Mouse (Mus musculus): ENCODE measurements around the gene Spef2.
"Not testable (repeated sequence)": the region's sequence is repeated elsewhere in the genome, so short reads cannot be mapped to it uniquely, and the experiment has no call there.

Spef2 gene

DNA sequence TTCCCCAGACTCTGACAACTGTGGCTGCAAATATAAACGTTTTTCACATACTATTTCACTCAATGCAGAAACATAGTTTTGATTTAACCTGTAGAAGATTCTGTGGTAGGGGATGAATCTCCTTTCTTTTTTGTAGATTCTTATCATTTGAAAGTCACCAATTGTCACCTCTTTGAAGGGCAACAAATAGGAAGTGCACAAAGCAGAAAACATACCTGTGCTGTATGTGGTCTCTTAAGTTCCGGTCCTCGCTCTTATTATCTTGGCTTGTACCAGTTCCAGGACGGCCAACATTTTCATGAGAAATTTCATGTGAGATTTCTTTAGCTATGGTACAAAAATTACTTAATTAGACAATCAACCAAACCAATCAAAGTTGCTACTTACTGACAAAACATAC lies 80.1 kb downstream of the Spef2 start:
- no peak for DNase-seq (ENCODE audit: low spot score)

DNA sequence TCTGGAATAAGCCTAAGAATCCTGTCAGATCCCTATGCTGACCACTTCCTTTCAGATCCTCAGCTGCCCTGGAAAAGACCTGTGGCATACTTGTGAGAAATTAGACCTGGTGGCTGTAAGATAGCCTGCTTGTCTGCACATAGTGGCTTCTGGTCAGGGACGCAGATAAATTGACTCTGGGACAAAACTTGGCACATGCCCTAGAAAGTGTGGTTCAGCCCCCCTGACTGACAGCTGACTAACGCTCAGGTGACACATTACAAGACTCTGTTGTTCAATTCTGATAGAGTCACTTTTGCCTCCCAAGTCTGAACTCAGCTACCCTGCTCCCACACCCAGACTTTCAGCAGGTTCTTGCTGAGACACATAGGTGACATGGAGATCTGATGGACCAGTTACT lies 83.7 kb downstream of the Spef2 start:
- not testable (repeated sequence) for DNase-seq (ENCODE audit: low spot score)

DNA sequence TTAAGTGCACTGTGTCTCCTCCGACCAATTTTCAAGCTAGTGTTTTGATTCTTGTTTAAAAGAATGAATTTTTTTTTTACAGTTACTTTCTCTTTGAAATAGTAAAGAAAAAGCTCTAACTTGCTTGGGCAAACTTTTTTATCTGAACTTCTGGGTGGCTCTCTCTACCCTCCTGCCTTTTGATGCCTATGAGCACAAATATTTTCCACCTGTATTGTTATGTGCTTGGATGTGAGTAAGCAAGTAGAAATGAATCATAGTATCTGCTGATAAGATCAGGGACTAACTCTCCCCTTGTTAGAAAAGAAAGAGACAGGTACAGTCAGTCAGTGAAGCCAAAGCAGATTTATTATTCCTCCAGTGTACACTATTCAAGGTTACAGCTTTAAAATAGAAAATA lies 87.5 kb downstream of the Spef2 start:
- DNase-seq (ENCODE audit: low spot score): no peak

DNA sequence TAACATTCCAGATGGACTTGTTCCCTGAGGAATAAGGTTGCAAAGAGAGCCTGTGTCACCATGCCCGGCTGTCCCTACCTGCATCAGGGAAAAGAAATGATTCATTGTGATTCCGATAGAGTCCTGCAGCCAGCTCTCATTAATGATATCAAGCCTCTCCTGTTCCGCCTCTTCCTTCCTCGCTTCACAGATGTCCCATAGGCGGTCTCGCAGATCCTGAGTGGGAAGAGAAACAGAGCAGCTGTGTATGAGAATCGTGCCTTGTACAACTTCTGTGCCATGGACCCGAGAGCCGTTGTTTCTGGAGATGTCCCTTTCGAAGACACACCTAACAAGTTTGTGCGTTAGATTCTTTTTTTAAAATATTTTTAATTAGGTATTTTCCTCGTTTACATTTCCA lies 114.2 kb downstream of the Spef2 start:
- DNase-seq (ENCODE audit: low spot score): no peak

DNA sequence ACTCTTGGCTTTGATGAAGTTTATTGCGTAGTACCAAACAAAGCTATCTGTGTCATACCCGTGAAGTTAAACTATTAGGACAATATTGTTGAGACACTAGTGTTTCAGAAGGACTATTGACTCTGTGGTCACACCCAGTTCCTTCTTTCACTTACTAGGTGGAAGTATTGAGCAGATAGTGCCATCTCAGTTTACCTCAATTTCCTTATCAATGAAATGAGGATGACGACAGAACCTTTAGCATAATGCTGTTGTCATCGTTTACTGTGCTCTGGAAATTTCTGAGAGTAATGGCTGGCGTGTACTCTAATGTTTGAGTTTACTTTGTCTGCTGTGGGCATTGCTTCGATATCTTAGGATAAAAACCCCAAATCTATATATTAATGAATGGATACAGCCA lies 117.0 kb downstream of the Spef2 start:
- no peak for DNase-seq (ENCODE audit: low spot score)

DNA sequence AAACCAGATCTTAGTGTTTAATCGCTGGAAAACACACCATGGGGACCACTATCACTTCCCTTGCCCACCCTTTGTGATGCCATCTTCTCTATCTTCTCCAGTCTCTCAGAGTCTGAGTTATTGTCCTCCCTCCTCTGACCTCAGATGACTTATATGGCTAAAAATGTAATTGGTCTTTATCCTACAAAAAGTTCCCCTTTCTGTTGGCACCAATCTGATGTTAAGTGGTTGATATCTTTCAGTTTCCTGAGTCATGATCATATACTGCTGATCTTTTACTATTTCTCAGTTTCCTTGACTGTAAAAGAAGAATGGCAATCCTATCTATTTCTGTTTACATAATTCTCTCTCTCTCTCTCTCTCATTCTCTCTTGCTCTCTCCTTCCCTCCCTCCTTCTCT lies 119.0 kb downstream of the Spef2 start:
- DNase-seq (ENCODE audit: low spot score): no peak

DNA sequence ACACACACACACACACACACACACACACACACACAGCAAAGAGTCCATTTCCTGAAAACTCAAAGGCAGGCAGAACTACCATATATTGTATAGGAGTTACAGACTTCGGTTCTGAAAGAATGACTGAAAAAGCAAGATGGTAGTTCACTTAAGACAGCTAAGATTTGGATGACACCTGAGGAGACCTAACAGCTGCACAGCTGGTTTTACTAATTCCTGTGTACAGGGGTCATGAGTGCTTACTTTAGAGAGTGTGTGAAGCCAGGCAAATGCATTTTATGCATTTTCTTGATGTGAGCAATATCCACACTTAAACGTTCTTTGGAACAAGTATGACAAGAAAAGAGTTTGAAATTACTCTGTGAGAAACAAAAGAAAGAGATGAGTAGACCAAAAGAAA lies 124.0 kb downstream of the Spef2 start:
- no peak for DNase-seq (ENCODE audit: low spot score)

DNA sequence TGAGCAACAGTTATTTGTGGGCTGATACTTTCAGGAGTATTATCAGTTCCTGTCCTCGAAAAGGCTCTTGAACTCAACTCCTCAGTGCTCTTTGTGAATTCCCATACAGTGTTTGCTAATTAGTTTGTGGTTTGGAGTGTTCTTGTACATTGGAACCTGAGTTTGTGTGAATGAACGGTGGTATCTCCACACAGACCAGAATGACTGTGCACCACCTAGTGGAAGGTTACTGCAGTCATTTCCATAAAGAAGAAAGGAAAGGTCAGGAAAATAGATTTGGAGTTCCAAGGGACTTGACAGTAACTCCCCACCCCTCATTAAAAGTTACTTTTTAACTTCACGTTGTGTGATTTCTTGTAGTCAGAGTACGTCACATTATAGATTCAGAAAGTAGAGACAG lies 140.5 kb downstream of the Spef2 start:
- peak; percentile 26 for DNase-seq (ENCODE audit: low spot score)

DNA sequence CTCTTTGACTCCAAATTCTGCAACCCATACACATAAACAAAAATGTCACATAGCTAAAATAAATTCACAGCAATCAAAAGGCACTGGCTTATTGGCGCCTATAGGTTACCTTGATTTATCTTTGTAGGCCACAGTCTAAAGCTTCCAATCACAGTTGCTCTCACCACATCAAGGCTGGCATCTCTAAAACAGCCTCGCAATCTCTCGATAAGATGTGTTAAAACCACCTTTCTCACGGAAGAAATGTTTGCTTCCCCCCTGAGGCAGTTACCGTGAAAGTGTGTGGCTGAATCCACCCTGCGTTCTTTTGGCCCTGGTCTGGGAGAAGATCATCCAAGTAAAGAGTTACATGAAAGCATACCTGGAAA lies 148.6 kb downstream of the Spef2 start:
- peak; percentile 48 for DNase-seq (ENCODE audit: low spot score)

DNA sequence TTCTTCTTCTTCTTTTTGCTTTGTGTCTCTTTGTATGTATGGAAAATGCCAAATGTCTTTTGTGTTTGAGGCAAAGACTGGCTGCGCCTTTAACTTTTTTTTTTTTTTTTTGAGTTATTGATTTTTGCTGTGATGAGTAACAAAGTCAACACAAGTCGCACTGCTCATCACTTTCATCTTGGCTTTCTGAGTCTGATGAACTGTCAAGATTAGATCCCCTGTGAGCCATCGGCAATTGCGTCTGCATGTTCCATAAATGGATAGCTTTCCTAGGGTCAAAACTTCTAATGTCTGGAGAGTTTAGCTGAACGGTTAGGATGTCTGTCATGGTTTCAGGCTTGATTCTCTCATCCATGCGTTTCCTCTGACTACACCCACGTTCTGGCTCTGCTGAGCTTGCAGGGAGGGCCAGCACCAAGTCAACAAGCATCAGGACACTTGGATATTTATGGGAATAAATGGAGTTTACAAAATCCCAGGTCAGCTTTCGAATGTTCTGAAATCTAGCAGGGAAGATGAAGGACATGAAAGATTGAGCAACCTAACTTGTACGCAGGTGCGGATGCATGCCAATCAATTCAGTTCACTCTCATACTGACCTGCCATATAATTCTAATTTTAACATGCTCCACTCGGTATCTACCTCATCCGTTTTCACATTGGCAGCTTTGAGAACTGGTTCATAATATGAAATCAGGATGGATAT lies 149.1 kb downstream of the Spef2 start:
- no peak for DNase-seq (ENCODE audit: low spot score)

DNA sequence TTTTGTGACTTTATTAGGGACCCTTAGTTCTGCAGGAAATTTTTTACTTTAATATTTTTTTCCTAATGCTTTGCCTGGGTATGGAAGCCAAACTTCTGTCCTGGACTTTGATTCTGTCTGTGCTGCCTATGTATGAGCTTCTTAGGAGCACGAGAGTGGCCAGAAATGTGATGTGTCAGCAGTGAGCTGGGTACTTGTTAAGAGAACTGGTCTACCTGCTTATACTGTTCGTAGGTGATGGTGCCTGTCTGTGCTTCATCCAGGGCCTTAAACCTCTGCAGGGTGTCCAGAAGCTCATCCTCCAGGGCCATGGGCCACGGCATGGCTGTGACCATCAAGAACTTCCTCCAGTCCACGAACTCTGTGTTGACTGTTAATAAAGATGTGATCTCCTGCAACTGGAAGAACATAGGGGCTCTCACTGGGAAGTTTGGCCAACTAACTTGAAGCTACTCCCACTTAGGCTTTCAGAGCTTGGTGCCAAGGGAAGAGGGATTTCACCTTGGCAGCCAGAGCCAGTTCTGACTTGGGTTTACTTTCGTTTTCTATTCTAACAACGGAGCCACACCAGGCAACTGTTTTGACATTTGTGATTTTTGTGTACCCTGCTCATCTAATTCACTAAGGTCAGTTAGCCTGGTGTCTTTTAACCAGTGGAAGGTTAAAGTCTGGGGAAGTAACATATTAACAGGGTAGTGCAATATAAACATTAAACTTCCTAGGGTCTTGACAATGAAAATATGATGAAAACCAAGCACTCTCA lies 152.2 kb downstream of the Spef2 start:
- peak; percentile 42 for DNase-seq (ENCODE audit: low spot score)

DNA sequence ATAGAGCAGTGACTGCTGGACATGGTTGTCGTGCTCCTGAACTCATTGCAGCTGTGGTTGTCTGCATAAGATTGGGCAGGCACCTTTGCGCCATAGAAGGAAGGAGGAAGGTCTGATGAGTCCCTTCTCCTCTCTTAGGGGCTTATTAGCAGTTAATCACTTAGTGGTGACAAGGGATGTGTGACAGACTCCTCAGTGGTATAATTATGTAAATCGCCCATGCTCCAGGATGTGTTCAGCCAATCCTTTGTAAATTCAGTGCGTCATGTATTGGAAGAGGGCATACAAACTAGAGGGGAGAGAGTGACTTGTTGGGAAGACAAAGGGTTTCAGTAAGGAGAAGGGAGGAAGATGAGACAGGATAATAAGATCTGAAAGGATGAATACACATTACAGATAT lies 158.7 kb downstream of the Spef2 start:
- DNase-seq (ENCODE audit: low spot score): no peak

DNA sequence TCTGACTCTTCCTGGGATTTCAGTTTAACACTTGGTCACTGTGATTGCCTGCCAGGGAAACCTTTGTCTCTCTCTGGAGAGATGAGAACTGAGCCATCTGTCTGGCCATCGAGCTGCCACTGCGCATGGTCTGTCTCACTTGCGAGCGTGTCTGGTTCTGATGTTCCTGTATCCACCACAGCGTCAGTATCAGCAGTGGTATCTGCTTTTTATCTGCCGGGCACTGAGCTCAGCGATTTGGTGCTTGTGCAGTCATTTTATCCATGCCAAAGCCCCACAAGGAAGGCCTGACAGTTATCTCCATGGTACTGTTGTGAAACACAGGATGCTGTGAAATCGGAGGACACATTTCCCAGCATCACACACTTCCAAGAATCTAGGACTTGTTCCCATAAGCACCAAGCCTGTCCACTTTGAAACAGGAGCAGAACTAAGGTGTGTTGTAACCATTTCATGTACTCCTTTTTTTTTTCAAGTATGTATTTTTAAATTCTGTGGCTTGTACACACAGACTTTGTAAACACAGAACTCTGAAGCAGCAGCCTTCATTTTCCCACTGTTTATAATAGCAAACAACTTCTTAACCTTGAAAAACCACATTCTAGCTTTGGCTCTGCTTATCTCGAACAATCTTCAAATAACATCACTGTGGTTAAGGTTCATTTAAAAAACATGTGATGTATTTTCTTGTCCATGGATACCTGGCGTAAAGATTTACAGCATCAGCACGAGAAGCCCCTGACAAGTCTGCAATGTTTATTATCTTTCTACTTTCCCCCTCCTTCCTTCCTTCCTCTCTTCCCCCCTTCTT lies 168.0 kb downstream of the Spef2 start:
- DNase-seq (ENCODE audit: low spot score): peak; percentile 68

DNA sequence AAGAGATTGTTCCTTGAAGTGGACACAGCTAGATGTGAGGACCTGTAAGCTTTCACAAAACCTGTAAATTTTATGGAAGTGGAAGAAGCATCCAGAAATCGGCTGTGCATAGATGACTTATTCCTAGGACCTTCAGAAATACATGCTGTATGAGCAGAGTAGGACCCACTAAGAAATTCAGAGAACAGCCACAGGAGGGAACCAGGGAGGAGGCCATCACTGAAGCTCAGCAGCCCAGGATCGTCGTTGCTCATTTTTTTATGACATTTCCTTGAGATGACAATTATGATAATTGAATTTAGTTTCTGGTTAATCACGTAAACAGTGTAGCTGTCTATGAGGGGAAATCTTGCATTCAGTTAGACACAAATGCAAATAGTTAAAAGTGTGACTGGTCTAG lies 171.4 kb downstream of the Spef2 start:
- DNase-seq (ENCODE audit: low spot score): peak; percentile 75

DNA sequence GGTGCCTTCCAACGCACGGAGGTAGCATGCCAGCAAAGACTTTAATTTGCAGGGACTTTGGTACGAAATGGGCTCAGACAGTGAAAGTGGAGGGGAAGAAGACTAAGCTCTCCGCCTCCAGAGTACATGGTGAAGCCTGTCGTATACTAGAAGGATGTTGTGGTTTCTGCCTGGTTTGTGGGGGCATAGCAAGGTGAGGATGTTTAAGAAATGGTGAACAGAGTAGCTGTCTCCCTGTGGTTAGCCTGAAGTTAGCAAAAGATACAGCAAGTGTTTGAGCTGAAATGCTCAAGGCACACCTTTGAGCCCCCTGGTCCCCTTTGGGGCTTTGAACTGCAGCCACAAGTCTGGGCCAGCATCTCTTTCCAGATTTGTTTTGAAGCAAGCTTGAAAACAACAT lies 173.9 kb downstream of the Spef2 start:
- peak; percentile 88 for DNase-seq (ENCODE audit: low spot score)

DNA sequence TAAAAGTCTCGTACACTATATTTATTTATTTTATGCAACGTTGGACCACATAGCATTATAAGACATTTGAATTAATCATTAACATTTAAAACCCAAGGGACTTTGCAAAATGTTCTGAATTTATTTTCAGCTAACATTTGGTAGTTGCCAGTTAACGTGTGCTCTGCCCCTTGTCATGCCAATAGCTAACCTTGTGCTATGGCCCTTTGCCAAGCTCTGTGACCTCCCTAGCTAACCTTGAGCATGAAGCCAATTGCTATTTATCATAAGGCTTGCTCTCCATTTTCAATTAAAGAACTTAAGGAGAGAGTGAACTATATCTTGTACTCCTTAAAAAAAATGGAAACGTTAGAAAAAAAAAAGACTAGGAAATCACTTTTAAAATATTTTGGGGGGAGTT lies 175.3 kb downstream of the Spef2 start:
- no peak for DNase-seq (ENCODE audit: low spot score)

DNA sequence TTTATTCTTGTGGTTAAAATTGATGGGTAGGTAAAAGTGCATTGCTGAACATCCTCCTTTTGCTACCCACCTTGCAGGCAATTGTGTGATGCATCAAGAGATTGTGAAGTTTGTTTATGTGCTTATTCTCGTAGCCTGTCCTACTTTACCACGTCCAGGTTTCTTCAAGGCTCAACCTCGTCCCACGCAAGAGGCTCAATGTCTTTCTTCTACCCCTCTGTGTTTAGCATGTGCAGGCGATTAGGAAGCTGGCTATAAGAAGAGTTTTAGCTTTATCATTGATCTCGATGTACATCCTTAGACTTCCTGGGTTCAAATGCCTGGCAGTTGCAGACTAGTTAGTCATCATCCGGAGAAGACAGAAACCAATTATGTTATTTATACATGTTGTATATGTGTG lies 176.0 kb downstream of the Spef2 start:
- peak; percentile 23 for DNase-seq (ENCODE audit: low spot score)

DNA sequence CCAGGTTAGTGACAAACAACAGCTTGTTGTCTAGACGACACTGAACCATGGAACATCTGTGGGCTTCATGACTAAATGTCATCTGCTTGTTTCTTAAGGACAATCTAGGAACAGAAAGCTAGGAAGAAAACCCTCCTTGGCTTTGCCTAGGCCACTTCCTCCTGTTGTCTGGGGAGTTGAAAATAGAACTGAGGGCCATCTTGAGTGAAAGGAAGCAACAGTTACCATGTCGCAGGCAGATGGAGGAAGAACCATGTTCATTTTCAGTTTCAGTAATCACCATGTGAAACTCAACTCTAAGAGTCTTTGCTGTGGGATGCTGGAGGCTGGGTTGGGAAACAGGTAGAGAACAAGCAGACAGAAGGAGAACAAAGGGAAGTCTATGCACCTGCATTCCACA lies 176.8 kb downstream of the Spef2 start:
- no peak for DNase-seq (ENCODE audit: low spot score)

DNA sequence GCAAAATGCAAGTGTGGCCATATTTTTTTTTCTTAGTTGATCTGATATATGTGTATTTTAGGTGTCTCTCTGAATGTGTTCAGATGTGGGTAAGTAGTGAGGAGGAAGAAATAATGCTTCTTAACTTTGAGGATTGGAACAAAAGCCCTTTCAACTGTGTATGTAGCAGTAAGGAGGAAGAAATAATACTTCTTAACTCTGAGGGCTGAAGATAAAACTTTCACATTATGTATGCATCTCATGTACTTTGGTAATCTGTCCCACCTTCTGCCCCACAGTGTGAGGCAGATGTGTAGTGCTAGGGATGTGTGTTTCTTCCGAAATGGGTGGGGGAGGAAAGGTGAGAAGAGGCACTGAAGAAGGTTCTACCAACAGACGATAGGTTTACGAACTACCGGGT lies 181.4 kb downstream of the Spef2 start:
- DNase-seq (ENCODE audit: low spot score): peak; percentile 41

DNA sequence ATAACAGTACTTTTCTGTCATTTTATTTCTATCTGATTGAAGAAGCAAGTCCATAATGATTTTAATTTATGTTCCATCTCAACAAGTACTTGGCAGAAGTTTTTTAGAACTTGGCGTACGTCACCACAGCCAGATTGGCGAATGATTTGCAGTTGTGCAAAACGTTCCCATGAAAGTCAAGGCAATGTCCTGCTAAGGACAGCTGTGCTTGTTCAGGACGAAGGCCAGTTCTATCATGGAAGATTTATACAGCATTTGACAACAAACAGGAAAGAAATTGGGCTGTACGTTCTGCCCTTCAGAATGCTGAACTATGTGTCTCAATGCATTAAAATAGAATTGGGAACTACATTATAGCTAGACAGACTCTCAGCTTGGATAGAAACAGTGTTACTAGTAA lies 183.3 kb downstream of the Spef2 start:
- no peak for DNase-seq (ENCODE audit: low spot score)

DNA sequence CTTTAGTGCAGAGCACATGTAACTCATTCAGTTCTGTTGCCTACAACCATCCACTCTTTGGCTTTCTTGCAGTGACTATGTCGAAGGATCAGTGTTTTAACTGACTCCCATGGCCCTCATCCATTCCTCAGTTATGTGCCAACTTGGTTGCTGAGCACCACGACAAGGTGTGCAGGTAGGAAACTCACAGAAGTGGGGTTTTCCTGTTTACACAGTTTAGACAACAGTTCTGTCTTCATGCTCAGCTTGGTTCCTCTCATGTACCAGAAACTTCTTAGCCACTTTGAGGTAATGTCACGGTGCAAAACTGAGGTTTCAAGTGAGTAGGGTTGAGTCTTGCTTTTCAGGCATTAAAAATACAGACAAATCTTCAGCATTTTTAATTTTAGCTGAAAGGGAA lies 184.5 kb downstream of the Spef2 start:
- peak; percentile 48 for DNase-seq (ENCODE audit: low spot score)

DNA sequence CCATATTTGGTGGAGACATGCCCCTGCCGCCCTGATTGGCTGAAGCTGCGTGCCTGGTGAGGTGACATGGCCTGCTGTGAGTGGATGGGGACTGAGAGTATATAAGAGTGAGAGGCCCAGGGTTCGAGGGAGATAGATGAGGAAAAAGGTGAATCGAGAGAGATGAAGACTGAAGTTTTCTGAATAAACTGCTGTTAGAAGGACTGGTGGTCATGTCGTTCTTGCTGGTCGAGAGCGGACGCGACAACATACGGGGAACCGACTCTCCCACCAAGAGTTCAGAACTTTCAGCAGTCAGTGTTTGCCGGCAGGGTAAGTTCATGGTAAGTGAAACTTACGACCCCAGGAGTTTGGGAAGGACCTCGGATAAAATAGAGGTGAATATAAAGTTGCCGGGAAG lies 191.4 kb downstream of the Spef2 start:
- not testable (repeated sequence) for DNase-seq (ENCODE audit: low spot score)

DNA sequence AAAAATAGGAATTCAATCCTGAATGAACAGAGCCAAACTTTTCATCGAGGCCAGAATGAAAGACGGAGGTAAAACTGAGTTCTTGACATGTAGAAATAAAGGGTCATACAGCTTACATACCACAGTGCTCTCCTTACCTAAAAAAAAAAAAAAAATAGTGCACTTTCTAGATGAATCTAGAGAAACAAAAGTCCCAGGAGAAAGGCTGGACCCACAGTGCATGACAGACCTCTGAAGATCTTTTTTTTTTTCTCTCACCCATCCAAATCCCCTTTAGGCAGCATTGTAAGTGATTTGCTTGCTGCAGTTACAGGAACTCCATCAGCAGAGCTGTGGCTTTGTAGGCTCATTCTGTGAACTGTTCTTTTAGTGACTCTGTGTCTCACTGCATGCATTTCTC lies 199.7 kb downstream of the Spef2 start:
- no peak for DNase-seq (ENCODE audit: low spot score)

Measured in T-cell, adult 2 months (primary cell).